Mouse (Mus musculus): ENCODE measurements around the gene Zfhx3.

GRCm38 (mm10) chr8:108993718-108994117 lies 1051.3 kb downstream of the Zfhx3 start:
- TF ChIP-seq CTCF (IDR thresholded peaks at IDR 0.05; ENCODE audit: control insufficient read depth, insufficient read depth, low read length) = no peak
- no peak for TF ChIP-seq POLR2A (IDR thresholded peaks at IDR 0.05; ENCODE audit: borderline replicate concordance, control insufficient read depth, low read depth, low read length)
